Mouse (Mus musculus): ENCODE data around the gene Creb5. TPM values are rescaled to one million over a fixed set of nuclear protein-coding genes. Genes with fewer than 3 reads are reported as not detected.

Gene Creb5
- polyA plus RNA-seq, 1 experiment from 2014 or later: 22.3 TPM

DNA sequence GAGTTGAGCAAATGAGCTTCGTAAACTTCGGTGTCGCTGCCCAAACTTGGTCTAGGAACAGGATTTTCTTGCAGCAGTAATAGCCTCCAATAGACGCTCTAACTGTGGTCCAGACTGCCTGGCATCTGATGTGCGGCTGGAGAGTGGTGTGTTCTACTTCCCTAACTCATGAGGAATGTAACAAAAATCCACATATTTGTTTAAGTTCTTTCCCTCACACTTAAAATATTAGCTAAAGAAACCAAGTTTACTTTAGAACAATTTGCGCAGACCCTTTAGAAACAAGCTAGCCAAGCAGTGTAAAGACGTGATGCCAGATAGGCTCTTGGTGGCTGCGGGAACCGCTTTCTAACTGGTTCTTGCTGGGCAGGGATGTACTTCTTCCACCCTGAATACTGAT lies 428.9 kb downstream of the Creb5 start:
- WGBS: 91% methylated on average over 9 of the region's 9 CpGs
- ATAC-seq (ENCODE audit: insufficient number of reproducible peaks, low FRiP score, low TSS enrichment, low read depth): no peak
- Histone ChIP-seq H3K27me3 (ENCODE audit: control insufficient read depth, insufficient read depth, low read length) (no peaks in the 10 kb centered on the region), H3K36me3 (ENCODE audit: control insufficient read depth, insufficient read depth, low read length) (no peaks in the 10 kb centered on the region), H3K4me2 (ENCODE audit: low read depth, severe bottlenecking) (no peak overlapping the region), H3K9ac (ENCODE audit: low read length) (no peak overlapping the region), H3K4me1 (ENCODE audit: control insufficient read depth, insufficient read depth, low read length) (peaks cover 3% of the 10 kb centered on the region), H3K9me3 (ENCODE audit: control insufficient read depth, low read length) (no peaks in the 10 kb centered on the region), H3K4me3 (ENCODE audit: low read depth, low read length) (no peak overlapping the region), H3K27ac (replicated peaks; ENCODE audit: low read depth, low read length) (no peak overlapping the region)
- DNase-seq (ENCODE audit: low spot score): no peak

- no peaks in the 10 kb centered on the region for H3K27me3 ChIP-seq (ENCODE audit: control insufficient read depth, insufficient read depth, low read length)
- ATAC-seq (ENCODE audit: insufficient number of reproducible peaks, low FRiP score, low TSS enrichment, low read depth): no peak
- H3K4me3 ChIP-seq (ENCODE audit: low read depth, low read length): no peak overlapping the region
- no peaks in the 10 kb centered on the region for H3K9me3 ChIP-seq (ENCODE audit: control insufficient read depth, low read length)
- no peaks in the 10 kb centered on the region for H3K36me3 ChIP-seq (ENCODE audit: control insufficient read depth, insufficient read depth, low read length)
- H3K4me2 ChIP-seq (ENCODE audit: low read depth, severe bottlenecking): no peak overlapping the region
- peaks cover 5% of the 10 kb centered on the region for H3K4me1 ChIP-seq (ENCODE audit: control insufficient read depth, insufficient read depth, low read length)
- 71% methylated on average over 3 of the region's 3 CpGs for WGBS
- no peak overlapping the region for H3K27ac ChIP-seq (replicated peaks; ENCODE audit: low read depth, low read length)
- H3K9ac ChIP-seq (ENCODE audit: low read length): no peak overlapping the region
- no peak for DNase-seq (ENCODE audit: low spot score)
These were observed 432.9 kb downstream of the Creb5 start for GRCm38 (mm10) chr6:53720009-53720408.

DNA sequence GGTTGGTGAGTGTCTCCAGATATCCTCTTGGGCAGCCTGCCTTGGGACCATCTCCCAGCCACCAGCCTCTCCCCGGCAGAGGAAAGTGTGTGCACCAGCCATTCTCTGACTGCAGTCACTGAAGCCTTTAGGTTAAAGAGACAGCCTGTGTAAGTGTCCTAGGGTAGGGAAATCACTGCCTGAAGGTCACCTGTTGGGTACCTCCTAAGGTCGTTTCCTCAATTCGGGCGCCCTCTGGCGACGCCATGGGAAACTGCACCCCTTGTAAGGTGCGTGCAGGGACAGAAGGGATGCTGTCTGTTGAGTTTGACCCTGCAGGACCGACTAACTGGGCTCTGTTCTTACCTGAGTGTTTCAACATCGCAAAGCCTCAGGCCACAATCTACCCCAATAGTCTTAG lies 434.5 kb downstream of the Creb5 start:
- no peak for ATAC-seq (ENCODE audit: insufficient number of reproducible peaks, low FRiP score, low TSS enrichment, low read depth)
- H3K4me1 ChIP-seq (ENCODE audit: control insufficient read depth, insufficient read depth, low read length): peaks cover 5% of the 10 kb centered on the region
- H3K27me3 ChIP-seq (ENCODE audit: control insufficient read depth, insufficient read depth, low read length): no peaks in the 10 kb centered on the region
- WGBS: 10% methylated on average over 9 of the region's 9 CpGs
- no peaks in the 10 kb centered on the region for H3K36me3 ChIP-seq (ENCODE audit: control insufficient read depth, insufficient read depth, low read length)
- no peak overlapping the region for H3K9ac ChIP-seq (ENCODE audit: low read length)
- DNase-seq (ENCODE audit: low spot score): peak; percentile 82
- H3K4me3 ChIP-seq (ENCODE audit: low read depth, low read length): no peak overlapping the region
- no peaks in the 10 kb centered on the region for H3K9me3 ChIP-seq (ENCODE audit: control insufficient read depth, low read length)
- no peak overlapping the region for H3K27ac ChIP-seq (replicated peaks; ENCODE audit: low read depth, low read length)
- no peak overlapping the region for H3K4me2 ChIP-seq (ENCODE audit: low read depth, severe bottlenecking)

GRCm38 (mm10) chr6:53722694-53723093 lies 435.6 kb downstream of the Creb5 start:
- WGBS: 90% methylated on average over 4 of the region's 4 CpGs
- Histone ChIP-seq H3K9ac (ENCODE audit: low read length) (no peak overlapping the region), H3K4me1 (ENCODE audit: control insufficient read depth, insufficient read depth, low read length) (peaks cover 5% of the 10 kb centered on the region), H3K9me3 (ENCODE audit: control insufficient read depth, low read length) (no peaks in the 10 kb centered on the region), H3K27ac (replicated peaks; ENCODE audit: low read depth, low read length) (no peak overlapping the region), H3K27me3 (ENCODE audit: control insufficient read depth, insufficient read depth, low read length) (no peaks in the 10 kb centered on the region), H3K4me3 (ENCODE audit: low read depth, low read length) (no peak overlapping the region), H3K4me2 (ENCODE audit: low read depth, severe bottlenecking) (no peak overlapping the region), H3K36me3 (ENCODE audit: control insufficient read depth, insufficient read depth, low read length) (no peaks in the 10 kb centered on the region)
- no peak for ATAC-seq (ENCODE audit: insufficient number of reproducible peaks, low FRiP score, low TSS enrichment, low read depth)
- DNase-seq (ENCODE audit: low spot score): no peak

- ATAC-seq (ENCODE audit: insufficient number of reproducible peaks, low FRiP score, low TSS enrichment, low read depth) (no peak), DNase-seq (ENCODE audit: low spot score) (no peak)
- 85% methylated on average over 7 of the region's 7 CpGs for WGBS
- Histone ChIP-seq H3K9me3 (ENCODE audit: control insufficient read depth, low read length) (no peaks in the 10 kb centered on the region), H3K4me2 (ENCODE audit: low read depth, severe bottlenecking) (no peak overlapping the region), H3K4me1 (ENCODE audit: control insufficient read depth, insufficient read depth, low read length) (no peaks in the 10 kb centered on the region), H3K9ac (ENCODE audit: low read length) (no peak overlapping the region), H3K27ac (replicated peaks; ENCODE audit: low read depth, low read length) (no peak overlapping the region), H3K36me3 (ENCODE audit: control insufficient read depth, insufficient read depth, low read length) (no peaks in the 10 kb centered on the region), H3K4me3 (ENCODE audit: low read depth, low read length) (no peak overlapping the region), H3K27me3 (ENCODE audit: control insufficient read depth, insufficient read depth, low read length) (no peaks in the 10 kb centered on the region)
These were observed 443.4 kb downstream of the Creb5 start for GRCm38 (mm10) chr6:53730487-53730886.

GRCm38 (mm10) chr6:53730996-53731485 lies 444.0 kb downstream of the Creb5 start:
- ATAC-seq (ENCODE audit: insufficient number of reproducible peaks, low FRiP score, low TSS enrichment, low read depth): no peak
- Histone ChIP-seq H3K27ac (replicated peaks; ENCODE audit: low read depth, low read length) (no peak overlapping the region), H3K27me3 (ENCODE audit: control insufficient read depth, insufficient read depth, low read length) (no peaks in the 10 kb centered on the region), H3K9ac (ENCODE audit: low read length) (no peak overlapping the region), H3K4me1 (ENCODE audit: control insufficient read depth, insufficient read depth, low read length) (no peaks in the 10 kb centered on the region), H3K9me3 (ENCODE audit: control insufficient read depth, low read length) (no peaks in the 10 kb centered on the region), H3K4me3 (ENCODE audit: low read depth, low read length) (no peak overlapping the region), H3K36me3 (ENCODE audit: control insufficient read depth, insufficient read depth, low read length) (no peaks in the 10 kb centered on the region), H3K4me2 (ENCODE audit: low read depth, severe bottlenecking) (no peak overlapping the region)
- no peak for DNase-seq (ENCODE audit: low spot score)
- 88% methylated on average over 5 of the region's 5 CpGs for whole genome bisulfite sequencing

GRCm38 (mm10) chr6:53733546-53733945 lies 446.5 kb downstream of the Creb5 start:
- H3K9me3 ChIP-seq (ENCODE audit: control insufficient read depth, low read length): no peaks in the 10 kb centered on the region
- no peak overlapping the region for H3K4me2 ChIP-seq (ENCODE audit: low read depth, severe bottlenecking)
- no peak overlapping the region for H3K9ac ChIP-seq (ENCODE audit: low read length)
- no peaks in the 10 kb centered on the region for H3K36me3 ChIP-seq (ENCODE audit: control insufficient read depth, insufficient read depth, low read length)
- no peak overlapping the region for H3K4me3 ChIP-seq (ENCODE audit: low read depth, low read length)
- no peaks in the 10 kb centered on the region for H3K4me1 ChIP-seq (ENCODE audit: control insufficient read depth, insufficient read depth, low read length)
- 98% methylated on average over 1 of the region's 1 CpGs for WGBS
- no peaks in the 10 kb centered on the region for H3K27me3 ChIP-seq (ENCODE audit: control insufficient read depth, insufficient read depth, low read length)
- no peak for ATAC-seq (ENCODE audit: insufficient number of reproducible peaks, low FRiP score, low TSS enrichment, low read depth)
- DNase-seq (ENCODE audit: low spot score): no peak
- no peak overlapping the region for H3K27ac ChIP-seq (replicated peaks; ENCODE audit: low read depth, low read length)

DNA sequence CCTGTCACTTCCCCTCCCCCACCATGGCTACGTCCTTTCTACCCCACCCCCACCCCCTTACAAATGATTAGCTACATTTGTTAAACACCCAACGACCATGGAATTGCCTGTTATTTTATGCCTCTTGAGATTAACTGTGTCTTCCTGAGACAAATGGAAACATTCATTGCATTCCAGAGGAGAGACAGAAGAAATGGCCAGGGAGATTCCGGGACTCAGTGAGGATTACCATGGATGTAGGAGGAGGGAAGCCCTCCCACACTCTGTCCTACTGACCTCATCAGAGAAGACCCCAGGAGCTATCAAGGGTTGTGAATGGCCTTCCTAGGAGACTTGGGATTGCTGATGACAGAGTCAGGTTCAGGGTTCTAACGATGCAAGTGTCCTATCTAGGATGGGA lies 446.9 kb downstream of the Creb5 start:
- no peak overlapping the region for H3K4me2 ChIP-seq (ENCODE audit: low read depth, severe bottlenecking)
- H3K27me3 ChIP-seq (ENCODE audit: control insufficient read depth, insufficient read depth, low read length): no peaks in the 10 kb centered on the region
- H3K36me3 ChIP-seq (ENCODE audit: control insufficient read depth, insufficient read depth, low read length): no peaks in the 10 kb centered on the region
- no peak overlapping the region for H3K4me3 ChIP-seq (ENCODE audit: low read depth, low read length)
- no peak overlapping the region for H3K27ac ChIP-seq (replicated peaks; ENCODE audit: low read depth, low read length)
- ATAC-seq (ENCODE audit: insufficient number of reproducible peaks, low FRiP score, low TSS enrichment, low read depth): no peak
- no peaks in the 10 kb centered on the region for H3K4me1 ChIP-seq (ENCODE audit: control insufficient read depth, insufficient read depth, low read length)
- H3K9me3 ChIP-seq (ENCODE audit: control insufficient read depth, low read length): no peaks in the 10 kb centered on the region
- 39% methylated on average over 4 of the region's 4 CpGs for WGBS
- H3K9ac ChIP-seq (ENCODE audit: low read length): no peak overlapping the region
- no peak for DNase-seq (ENCODE audit: low spot score)

GRCm38 (mm10) chr6:53735696-53736095 lies 448.6 kb downstream of the Creb5 start:
- Histone ChIP-seq H3K9me3 (ENCODE audit: control insufficient read depth, low read length) (no peaks in the 10 kb centered on the region), H3K27ac (replicated peaks; ENCODE audit: low read depth, low read length) (no peak overlapping the region), H3K4me1 (ENCODE audit: control insufficient read depth, insufficient read depth, low read length) (no peaks in the 10 kb centered on the region), H3K27me3 (ENCODE audit: control insufficient read depth, insufficient read depth, low read length) (no peaks in the 10 kb centered on the region), H3K4me3 (ENCODE audit: low read depth, low read length) (no peak overlapping the region), H3K4me2 (ENCODE audit: low read depth, severe bottlenecking) (no peak overlapping the region), H3K36me3 (ENCODE audit: control insufficient read depth, insufficient read depth, low read length) (no peaks in the 10 kb centered on the region), H3K9ac (ENCODE audit: low read length) (no peak overlapping the region)
- DNase-seq (ENCODE audit: low spot score): no peak
- no peak for ATAC-seq (ENCODE audit: insufficient number of reproducible peaks, low FRiP score, low TSS enrichment, low read depth)
- 67% methylated on average over 6 of the region's 6 CpGs for WGBS
